Mouse (Mus musculus) testis, adult 2 months (tissue): Measurements from ENCODE around the gene Cyp2j7. TPM values are rescaled to one million over a fixed set of nuclear protein-coding genes. Genes with fewer than 3 reads are reported as not detected.
"Not testable (repeated sequence)": the region's sequence is repeated elsewhere in the genome, so short reads cannot be mapped to it uniquely, and the experiment has no call there.

Experiments
- H3K27ac ChIP-seq: fragments of 200-500 bp; 2 replicates; pipeline ENCODE4 v1.5.1; 2012; ENCODE audit warnings: low read depth, low read length; ENCODE audit not compliant: control insufficient read depth, insufficient read depth
- H3K27me3 ChIP-seq: fragments of 200-500 bp; 2 replicates; pipeline ENCODE4 v1.6.1; 2012; ENCODE audit warnings: mild to moderate bottlenecking, low read length, moderate library complexity; ENCODE audit not compliant: control insufficient read depth, insufficient read depth
- H3K36me3 ChIP-seq: fragments of 200-500 bp; 2 replicates; pipeline ENCODE4 v1.6.1; 2012; ENCODE audit warnings: mild to moderate bottlenecking, low read length; ENCODE audit not compliant: control insufficient read depth, insufficient read depth
- H3K4me1 ChIP-seq: fragments of 200-500 bp; 2 replicates; pipeline ENCODE4 v1.6.1; 2012; ENCODE audit warnings: low read length; ENCODE audit not compliant: control insufficient read depth, insufficient read depth
- H3K4me3 ChIP-seq: fragments of 200-500 bp; 2 replicates; pipeline ENCODE4 v1.5.1; 2012; ENCODE audit warnings: low read depth, mild to moderate bottlenecking, low read length, moderate library complexity, mixed read lengths; ENCODE audit not compliant: control insufficient read depth
- CTCF ChIP-seq: fragments of 200-500 bp; IDR thresholded peaks from 2 replicates; pipeline ENCODE4 v1.5.1; 2012; ENCODE audit warnings: low read depth, mild to moderate bottlenecking, inconsistent platforms, low read length, moderate library complexity; ENCODE audit not compliant: control insufficient read depth, insufficient read depth, insufficient replicate concordance
- POLR2A ChIP-seq: fragments of 200-500 bp; IDR thresholded peaks from 2 replicates; pipeline ENCODE4 v1.6.1; 2012; ENCODE audit warnings: low read depth, mild to moderate bottlenecking, inconsistent platforms, low read length, moderate library complexity; ENCODE audit not compliant: control insufficient read depth
- polyA plus RNA-seq: library from polyadenylated mRNA; depleted of rRNA; stranded (reverse); fragments of >200 nt; gene quantifications from 2 replicates; pipeline ENCODE4 v1.2.3, GENCODE M21; 2012; rRNA removed

Cyp2j7 gene
- not detected in 2 replicates for polyA plus RNA-seq

- no peak within 1 kb of the TSS for H3K27ac ChIP-seq
- no peaks in the 10 kb centered on the region for H3K4me1 ChIP-seq
- H3K36me3 ChIP-seq = no peaks in the 10 kb centered on the region
- no peak within 1 kb of the TSS for H3K4me3 ChIP-seq
- H3K27me3 ChIP-seq = no peaks in the 10 kb centered on the region
- TF ChIP-seq CTCF (no peak), POLR2A (no peak)
These were observed at the start of gene Cyp2j7 for GRCm38 (mm10) chr4:96236559-96236958. TSS of gene Cyp2j7 (minus strand) at chr4:96236659.

GRCm38 (mm10) chr4:96276896-96277295 is 40.4 kb upstream of the Cyp2j7 start:
- H3K27ac ChIP-seq, H3K4me1 ChIP-seq, H3K36me3 ChIP-seq, H3K27me3 ChIP-seq, H3K4me3 ChIP-seq: not testable (repeated sequence)

- Histone ChIP-seq H3K36me3 (no peaks in the 10 kb centered on the region), H3K27ac (no peak overlapping the region), H3K4me1 (no peaks in the 10 kb centered on the region), H3K27me3 (no peaks in the 10 kb centered on the region), H3K4me3 (no peak overlapping the region)
- TF ChIP-seq CTCF (no peak), POLR2A (no peak)
These were observed 37.4 kb upstream of the Cyp2j7 start for GRCm38 (mm10) chr4:96273907-96274306.

GRCm38 (mm10) chr4:96196701-96197100 is 39.8 kb downstream of the Cyp2j7 start:
- TF ChIP-seq CTCF (no peak), POLR2A (no peak)

GRCm38 (mm10) chr4:96189321-96189720 is 47.1 kb downstream of the Cyp2j7 start:
- not testable (repeated sequence) for H3K4me1 ChIP-seq, H3K27ac ChIP-seq, H3K36me3 ChIP-seq, H3K4me3 ChIP-seq, H3K27me3 ChIP-seq

More at GRCm38 (mm10) chr4:96196701-96197100, 39.8 kb downstream of the Cyp2j7 start:
- H3K4me3 ChIP-seq = no peak overlapping the region
- no peaks in the 10 kb centered on the region for H3K4me1 ChIP-seq
- no peak overlapping the region for H3K27ac ChIP-seq
- H3K36me3 ChIP-seq = no peaks in the 10 kb centered on the region
- H3K27me3 ChIP-seq = no peaks in the 10 kb centered on the region

DNA sequence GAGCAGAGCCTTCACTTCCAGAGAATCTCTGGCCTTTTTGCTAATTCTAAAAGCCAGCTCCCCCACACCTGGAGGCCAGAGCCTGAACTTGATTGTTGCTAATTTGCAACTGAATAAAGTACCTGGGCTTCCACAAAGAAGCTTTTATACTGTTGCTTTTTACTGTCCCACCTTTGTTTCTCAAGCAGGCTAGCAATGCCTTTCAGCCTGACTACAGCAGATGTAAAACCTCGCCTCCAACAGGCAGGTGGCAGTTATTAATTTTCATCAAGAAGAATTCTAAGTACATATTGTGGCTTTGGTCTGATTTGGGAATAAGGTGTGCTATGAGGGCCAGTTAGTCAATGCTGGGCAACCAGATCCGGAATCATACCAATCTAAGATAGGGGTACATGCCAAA is 47.8 kb downstream of the Cyp2j7 start:
- not testable (repeated sequence) for H3K27ac ChIP-seq, H3K4me1 ChIP-seq, H3K36me3 ChIP-seq, H3K4me3 ChIP-seq, H3K27me3 ChIP-seq

GRCm38 (mm10) chr4:96188146-96188545 is 48.3 kb downstream of the Cyp2j7 start:
- H3K4me1 ChIP-seq, H3K36me3 ChIP-seq, H3K4me3 ChIP-seq, H3K27ac ChIP-seq, H3K27me3 ChIP-seq: not testable (repeated sequence)

DNA sequence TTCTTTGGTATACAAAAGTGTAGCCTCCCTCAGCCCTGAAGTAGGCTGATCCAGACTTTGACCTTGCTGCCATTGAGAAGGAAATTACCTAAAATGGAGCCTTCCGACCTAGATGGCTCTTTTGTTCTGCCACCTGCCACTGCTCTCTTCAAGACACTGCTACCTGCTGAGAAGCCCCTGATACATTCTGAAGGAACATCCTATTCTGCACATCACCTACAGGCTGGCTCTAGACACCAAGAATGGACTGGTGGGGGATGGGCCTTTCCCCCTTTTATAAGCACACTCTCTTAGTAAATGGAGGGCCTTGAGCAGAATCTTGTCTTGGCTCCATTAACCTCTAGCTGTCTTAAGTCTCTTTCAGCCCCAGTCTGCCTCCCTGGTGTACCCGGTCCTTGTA is 51.7 kb downstream of the Cyp2j7 start:
- H3K4me1 ChIP-seq, H3K27ac ChIP-seq, H3K27me3 ChIP-seq, H3K4me3 ChIP-seq, H3K36me3 ChIP-seq: not testable (repeated sequence)

DNA sequence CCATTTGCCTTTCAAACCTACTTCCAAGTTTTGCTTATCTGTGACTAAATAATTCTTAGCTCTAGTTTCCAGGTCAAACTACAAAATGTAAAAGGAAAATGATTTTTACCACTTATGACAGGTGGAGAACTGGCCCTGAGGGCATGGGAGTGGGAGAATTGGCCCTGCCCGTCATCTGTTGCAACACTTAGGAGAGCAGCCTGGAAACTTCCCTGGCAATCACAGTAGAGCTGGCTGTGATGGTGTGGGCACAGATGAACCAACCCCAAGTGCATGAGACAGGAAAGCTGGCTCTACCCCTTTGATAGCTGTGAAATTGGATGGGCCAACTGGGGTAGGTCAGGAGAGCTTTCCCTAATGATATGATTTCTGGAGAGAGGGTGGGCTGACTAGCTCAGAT is 73.6 kb downstream of the Cyp2j7 start:
- Histone ChIP-seq H3K4me3 (no peak overlapping the region), H3K27ac (no peak overlapping the region), H3K27me3 (no peaks in the 10 kb centered on the region), H3K4me1 (no peaks in the 10 kb centered on the region), H3K36me3 (no peaks in the 10 kb centered on the region)
- TF ChIP-seq POLR2A = no peak
- TF ChIP-seq CTCF = no peak
